Mouse (Mus musculus): ENCODE measurements around the gene Bmpr1a. TPM values are rescaled to one million over a fixed set of nuclear protein-coding genes. Genes with fewer than 3 reads are reported as not detected.
A peak's percentile ranks its signal among the peaks of the same experiment; 100 is the strongest.
"Not testable (repeated sequence)": the region's sequence is repeated elsewhere in the genome, so short reads cannot be mapped to it uniquely, and the experiment has no call there.

Gene Bmpr1a
- total RNA-seq, 2 experiments from 2014 or later, result 40.2 to 40.7 TPM

DNA sequence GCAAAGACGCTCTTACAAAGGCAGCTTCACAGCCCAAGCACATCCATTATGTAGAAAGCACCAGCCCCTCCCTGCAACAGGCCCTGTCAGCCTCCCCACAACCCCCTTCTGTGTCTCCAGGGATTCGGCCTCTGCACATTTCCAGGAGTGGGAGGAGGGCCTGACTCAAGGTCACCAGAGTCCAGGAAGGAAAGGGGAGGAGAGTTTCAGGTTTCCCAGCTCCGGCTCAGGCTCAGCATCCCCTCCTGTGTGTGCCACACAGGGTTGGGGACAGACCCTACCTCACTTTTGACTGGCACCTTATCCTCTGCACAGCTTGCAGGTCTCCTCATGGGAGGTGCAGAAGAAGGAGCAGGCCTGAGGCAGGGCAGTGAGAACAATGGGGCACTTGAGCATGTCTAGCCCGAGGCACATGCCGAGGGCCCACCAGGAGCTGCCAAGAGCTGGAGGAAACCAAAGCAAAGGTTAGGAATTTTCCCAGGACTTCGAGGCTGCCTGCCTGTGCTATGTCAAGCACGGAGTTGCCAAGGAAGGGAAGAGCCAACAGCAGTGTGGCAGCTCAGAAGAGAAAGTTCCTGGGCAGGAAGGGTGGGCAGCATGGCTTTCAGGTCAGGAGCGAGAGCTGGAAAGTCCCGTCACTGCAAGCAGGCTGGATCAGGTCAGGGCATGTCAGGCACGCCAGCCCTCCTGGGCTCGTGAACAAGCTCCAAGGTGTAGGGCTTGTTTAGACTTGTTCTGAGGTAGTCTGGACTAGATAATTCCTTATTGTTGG is 124.4 kb downstream of the Bmpr1a start:
- DNase-seq, result no peak

DNA sequence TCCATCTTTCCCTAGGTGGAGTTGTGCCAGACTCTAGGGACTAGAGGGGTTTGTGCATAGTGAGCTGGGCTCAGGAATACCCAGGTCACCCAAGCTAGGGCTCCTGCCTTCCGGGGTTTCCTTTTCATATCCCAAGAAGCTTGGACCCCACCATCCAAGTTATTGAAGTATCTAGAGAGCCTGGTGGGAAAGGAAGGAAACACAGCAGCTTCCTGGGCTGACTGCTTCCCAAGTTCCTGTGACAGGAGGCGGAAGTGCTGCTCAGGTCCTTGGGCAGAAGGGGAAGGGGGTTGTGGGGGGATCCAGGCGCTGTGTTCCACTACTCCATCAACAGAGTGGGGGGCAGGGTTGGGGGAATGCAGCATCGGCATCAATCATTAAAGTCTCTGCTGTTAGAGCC is 126.0 kb downstream of the Bmpr1a start:
- DNase-seq, result no peak

DNA sequence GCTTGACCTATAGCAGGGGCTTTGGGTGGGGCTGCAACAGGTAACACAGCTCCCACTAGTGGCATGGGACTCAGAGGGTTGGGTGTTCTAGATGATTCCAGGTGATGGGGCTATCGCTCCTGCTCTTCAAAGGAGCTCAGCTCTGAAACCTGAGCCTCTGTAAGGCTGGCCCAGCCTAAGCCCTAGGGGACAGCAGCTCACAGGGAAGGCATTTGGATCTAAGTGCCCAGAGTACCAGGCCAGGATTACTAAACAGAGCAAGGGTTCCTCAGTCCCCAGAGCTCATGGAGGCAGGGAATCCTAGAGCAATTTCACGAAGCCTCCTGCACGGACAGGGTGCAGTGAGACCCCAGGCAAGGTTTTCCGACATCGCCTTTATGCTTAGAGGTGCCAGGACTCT is 127.2 kb downstream of the Bmpr1a start:
- DNase-seq, result no peak

DNA sequence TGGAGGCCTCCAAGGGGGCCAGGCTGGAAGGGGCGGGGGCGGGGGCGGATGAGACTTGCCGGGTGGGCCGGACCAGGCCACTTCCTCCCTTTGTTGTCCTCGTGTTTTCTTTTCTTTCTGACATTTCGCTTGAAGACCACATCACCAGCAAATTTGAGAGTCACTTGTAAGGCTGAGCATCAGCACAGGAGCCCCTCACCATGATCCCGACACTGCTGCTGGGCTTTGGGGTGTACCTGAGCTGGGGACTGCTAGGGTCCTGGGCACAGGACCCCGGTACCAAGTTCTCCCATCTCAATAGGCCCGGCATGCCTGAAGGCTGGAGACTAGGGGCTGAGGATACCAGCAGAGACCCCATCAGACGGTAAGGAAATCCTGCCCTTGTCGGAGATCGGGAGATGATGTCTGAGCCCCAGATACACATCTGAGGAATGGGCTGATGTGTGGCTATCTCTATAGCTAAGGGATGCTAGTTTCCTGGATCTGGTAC is 127.7 kb downstream of the Bmpr1a start, which contains the start of gene Mmrn2:
Gene Mmrn2 (plus strand): TSS at position 51 of the 490 bp plus-strand sequence.
- DNase-seq, result no peak

DNA sequence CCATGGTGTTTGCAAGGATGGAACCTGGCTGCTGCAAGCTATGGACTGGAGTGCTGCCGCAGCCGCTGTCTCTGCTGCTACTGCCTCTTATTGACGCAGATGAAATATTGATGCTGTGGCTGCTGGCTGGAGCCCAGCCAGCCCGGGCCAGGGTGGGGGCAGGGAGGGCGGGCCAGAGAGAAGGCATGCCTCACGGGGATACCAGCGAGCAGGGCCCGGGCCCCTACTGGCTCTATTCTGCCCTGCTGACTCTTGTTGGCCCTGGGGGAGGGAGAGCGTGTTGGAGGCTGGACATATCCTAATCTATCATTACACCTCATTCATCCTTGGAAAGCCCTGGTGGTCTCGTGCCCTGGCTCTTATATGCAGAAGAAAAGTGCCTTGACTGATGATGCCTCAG is 128.6 kb downstream of the Bmpr1a start, which contains the start of gene Sncg:
Gene Sncg (minus strand): TSS at position 213 of the 400 bp plus-strand sequence.
- DNase-seq, result no peak

DNA sequence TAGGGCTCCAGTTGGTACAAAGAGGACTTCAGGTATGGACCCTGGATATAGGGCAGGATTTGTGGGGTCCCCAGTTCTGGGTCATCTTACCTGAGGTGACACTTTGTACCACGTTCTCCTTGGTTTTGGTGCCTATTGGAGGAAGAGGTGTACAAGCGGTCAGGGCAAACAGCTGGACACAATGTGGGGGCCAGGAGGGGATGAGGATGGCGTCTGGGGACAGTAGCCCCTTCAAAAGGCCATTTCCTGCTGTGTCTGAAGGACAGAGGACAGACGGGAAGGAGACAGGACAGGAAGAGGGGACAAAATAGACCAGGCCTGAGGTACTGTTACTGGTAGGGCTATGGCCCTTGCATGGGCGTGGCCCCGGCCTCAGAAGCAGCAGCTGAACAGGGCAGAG is 129.6 kb downstream of the Bmpr1a start:
- DNase-seq, result no peak

DNA sequence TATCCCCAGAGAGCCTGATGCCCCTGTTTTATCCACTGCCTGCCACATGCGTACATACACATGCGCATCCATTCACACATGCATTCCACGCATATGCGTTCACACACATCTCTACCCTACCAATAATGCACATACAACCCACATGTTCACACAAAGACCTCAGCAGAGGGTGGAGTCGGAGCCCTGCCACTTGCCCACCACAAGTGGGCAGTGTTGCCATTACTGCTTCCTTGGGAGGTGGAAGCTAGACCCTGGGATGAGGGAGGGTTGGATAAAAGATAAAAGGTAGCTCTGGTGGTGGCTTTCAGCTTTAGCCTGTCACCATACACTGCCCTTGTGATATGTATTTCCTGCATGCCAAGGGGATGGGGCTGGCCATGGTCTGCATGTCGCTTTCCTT is 130.5 kb downstream of the Bmpr1a start:
- DNase-seq, result peak in 1 of 2 experiments; percentile 60

DNA sequence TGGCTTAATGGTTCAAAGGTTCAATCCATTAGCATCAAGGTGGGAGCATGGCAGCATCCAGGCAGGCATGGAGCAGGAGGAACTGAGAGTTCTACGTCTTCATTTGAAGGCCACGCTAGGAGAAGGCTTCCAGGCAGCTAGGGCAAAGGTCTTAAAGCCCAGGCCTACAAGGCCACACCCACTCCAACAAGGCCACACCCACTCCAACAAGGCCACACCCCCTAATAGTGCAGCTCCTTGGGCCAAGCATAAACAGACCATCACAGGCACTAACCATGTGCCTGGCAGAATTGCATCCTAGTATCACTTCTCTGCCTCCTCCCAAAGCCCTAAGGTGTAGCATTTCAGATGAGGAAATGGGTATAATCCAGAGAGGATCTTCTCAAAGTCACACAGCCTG is 131.4 kb downstream of the Bmpr1a start:
- no peak for DNase-seq

DNA sequence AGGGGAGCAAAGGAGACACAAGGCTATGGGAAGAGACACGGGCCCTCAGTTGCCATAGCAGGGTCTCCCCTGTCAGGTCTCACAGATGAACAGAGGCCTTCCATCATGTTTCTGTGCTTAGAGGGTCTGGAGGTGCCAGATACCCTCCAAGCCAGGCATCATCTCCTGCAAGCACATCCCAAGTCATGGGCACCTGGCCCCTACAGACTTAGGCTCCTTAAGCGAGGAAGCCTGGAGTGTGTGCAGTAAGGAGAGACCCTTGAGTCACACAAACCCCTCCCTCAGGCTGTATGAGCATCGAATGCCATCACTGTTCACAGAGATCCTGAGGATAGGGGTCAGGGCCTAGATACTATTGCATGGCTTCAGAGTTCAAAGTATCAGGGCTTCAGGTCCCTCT is 132.2 kb downstream of the Bmpr1a start:
- no peak for DNase-seq

DNA sequence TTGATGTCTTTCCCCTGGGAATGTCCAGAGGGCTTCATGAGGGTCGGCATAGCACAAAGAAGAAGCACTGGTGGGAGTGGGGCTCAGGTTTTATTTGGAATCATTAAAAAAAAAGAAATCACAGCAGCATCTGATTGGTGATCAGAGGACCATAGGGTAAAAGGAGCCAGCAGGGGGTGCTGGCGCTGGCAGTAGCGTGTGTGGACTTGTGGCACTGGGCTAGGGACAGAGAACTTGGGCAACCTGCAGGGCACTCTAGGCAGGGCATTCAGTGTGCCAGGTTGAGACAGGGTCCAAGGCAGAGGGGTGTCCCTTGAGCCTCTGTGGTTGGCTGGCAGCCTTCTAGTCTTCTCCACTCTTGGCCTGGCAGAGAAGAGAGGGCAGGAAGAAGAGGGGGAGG is 132.9 kb downstream of the Bmpr1a start:
- DNase-seq, result no peak

DNA sequence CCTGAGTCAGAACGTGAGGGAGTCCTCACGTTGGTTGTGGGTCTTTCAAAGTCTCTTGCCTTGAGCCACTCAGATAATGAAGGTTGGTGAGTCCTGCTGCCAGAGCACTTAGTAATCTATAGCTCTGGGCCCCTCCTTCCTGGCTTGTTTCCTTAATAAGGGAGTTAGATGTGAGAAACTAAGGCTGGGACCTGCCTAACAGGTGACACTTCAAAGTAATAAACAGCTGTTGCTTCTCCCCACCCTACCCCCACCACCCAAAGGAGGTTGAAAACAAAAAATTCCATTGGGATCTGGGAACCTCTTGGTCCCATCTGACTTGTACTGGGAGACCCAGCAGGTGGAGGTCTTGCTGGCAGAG is 138.0 kb downstream of the Bmpr1a start:
- DNase-seq, result no peak

DNA sequence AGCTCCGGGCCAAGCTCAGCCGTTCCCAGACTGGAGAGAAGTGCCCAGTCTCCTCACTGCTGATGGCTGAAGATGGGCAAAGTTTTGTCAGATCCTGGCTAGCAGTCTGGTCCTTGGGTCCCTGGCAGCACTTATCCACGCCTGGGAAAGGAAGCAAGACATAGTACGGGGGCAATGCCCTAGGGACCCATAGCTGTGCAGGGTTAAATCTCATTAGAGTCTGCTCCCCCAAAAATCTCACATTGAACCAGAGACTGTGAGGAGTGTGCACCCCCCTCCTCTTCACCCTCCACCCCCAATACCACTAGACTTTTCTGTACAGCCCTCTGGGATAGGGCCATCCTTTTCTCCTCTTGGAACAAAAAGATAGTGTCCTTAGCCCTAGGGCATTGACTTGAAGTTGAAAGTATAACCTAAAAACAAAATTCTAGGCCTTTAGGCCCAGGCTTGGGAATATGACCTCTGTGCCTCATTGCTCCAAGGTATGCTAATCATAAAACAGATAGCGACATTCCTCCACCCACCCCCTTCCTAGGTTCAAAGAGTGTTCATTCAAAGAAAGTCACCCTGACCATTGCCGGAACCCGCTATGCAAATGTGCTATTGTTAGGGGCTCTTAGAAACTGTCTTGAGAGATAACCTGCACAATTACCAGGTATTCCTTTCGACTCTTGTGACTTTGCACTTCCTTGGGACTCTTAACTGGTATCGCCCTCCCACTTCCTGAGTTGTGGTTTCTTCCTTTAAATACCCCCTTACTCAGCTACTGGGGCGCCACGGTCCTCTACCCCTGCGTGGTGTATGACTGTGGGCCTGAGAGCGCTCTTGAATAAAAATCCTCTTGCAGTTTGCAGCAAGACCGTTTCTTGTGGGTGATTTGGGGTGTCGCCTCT is 138.6 kb downstream of the Bmpr1a start:
- DNase-seq, result not testable (repeated sequence)

DNA sequence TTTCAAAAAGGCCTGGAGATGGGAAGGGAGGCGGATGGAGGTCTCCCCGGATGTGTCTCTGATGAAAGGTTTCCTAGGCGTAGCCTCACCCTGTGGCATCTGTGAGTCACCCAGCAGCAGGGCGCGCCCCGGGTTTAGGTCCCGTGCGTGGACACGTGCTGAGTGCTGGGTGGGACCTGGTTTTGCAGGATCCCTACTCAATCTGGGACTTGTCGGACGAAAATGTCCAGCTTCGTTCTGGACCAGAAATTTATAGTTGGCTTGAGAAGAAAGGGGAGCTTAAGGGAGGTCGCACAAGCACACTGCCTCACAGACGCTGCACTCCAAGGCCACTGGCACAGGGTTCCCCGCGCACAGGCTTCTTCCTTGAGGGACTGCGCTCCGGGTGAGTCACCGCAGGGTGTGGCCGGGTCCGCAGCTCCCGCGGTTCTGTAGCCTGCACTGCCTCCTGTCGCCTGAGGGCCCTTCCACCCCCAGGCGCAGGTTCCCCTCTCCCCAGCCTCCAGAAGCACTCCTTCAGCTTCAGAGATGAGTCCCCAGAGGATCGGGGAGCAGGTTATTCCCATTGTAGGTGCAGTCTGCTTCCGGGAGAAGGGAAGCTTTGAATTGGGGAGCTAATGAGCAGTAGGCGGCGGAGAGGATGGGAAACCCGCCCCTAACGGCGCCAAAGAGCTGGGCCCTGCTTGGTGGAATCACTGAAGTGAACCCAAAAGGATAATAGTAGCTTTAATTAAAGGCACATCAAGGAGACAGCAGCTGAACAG is 139.5 kb downstream of the Bmpr1a start:
- peak; percentile 29 to 38 for DNase-seq

DNA sequence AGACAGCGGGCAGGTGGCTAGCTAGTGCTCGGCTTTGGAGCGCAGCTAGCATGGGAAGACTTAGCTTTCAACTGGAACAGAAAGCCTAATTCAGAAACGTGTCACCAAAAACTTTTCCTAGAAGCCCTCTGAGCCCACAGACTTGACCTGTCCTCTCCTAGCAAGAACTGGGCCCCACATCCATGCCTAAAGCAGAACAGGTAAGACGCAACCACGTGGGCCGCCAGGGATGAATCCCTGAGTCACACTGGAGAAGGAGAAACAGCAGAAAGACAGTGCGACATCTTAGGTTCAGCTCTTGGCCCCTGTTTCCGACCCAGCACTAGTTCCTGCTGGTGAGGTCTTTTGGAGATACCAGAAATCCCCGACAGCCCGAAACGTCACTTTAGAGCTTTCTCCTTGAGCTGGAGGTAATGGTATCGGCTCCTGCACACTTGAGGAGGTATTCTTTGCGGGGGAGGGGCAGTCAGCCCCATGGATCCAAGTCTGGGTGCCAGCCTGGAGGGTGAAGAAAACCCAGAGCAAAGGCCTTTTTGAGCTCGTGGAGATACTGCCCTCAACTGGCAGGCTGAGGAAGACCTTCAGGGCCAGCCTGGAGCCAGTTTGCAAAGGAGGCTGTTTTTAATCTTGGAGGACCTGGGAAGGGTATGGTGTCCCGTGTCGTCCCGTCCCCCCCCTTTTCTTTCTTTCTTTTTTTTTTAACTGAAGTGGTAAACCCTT is 140.3 kb downstream of the Bmpr1a start:
- DNase-seq, result peak; percentile 56 to 62

DNA sequence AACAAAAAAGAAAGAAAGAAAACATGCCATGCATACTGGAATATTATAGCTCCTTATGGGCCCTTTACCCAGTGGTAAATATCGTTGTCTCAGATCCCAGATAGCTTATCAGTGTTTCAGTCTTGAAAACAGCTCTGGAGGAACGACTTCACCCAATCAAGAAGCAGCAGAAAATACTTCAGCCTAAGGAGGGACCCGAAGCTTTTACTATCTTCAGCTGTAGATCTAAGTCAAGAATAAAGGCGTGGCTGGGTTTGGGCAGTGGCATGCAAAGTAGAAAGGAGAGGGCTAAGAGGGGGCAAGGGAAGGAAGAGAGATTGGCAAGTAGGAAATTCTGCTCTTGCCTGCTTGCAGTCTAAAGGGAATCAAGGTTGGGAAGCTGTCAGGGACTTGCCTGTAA is 141.0 kb downstream of the Bmpr1a start:
- DNase-seq, result no peak

Other genes starting within 250 kb of the Bmpr1a start
- 10 to 100 TPM; 12.5 to 13.5 TPM for gene Shld2, start 192.8 kb downstream of the Bmpr1a start, total RNA-seq (2021)
- 100 to 1,000 TPM; 309 to 341 TPM for gene Glud1, start 192.6 kb downstream of the Bmpr1a start, total RNA-seq (2021)
- not detected for gene Fam25c, start 147.9 kb downstream of the Bmpr1a start, total RNA-seq (2021)
- gene Sncg, start 128.6 kb downstream of the Bmpr1a start, total RNA-seq (2021), result 1 to 10 TPM; 5.9 to 6.5 TPM
- 1 to 10 TPM; 3.1 to 4.2 TPM for gene Mmrn2, start 127.9 kb downstream of the Bmpr1a start, total RNA-seq (2021)
- not detected for gene 9230112D13Rik, start 19.5 kb upstream of the Bmpr1a start, total RNA-seq (2021)
- gene Ldb3, start 85.3 kb upstream of the Bmpr1a start, total RNA-seq (2021), result 1 to 10 TPM; 3.4 to 4.0 TPM
- not detected for gene Opn4, start 96.8 kb upstream of the Bmpr1a start, total RNA-seq (2021)
- gene Wapl, start 170.6 kb upstream of the Bmpr1a start, total RNA-seq (2021), result 10 to 100 TPM; 54.3 to 54.6 TPM

Measured in layer of hippocampus, postnatal 36 days (tissue).